Mouse (Mus musculus): ENCODE data around the gene Gm49661. TPM values are rescaled to one million over a fixed set of nuclear protein-coding genes. Genes with fewer than 3 reads are reported as not detected.

Gene Gm49661
- polyA plus RNA-seq, 1 experiment from 2014 or later: not detected

- H3K36me3 ChIP-seq: no peaks in the 10 kb centered on the region
- no peak overlapping the region for H3K4me3 ChIP-seq (replicated peaks)
- no peak overlapping the region for H3K4me2 ChIP-seq
- H3K27ac ChIP-seq (replicated peaks): no peak overlapping the region
- peaks cover 10% of the 10 kb centered on the region for H3K27me3 ChIP-seq (replicated peaks)
- ATAC-seq (ENCODE audit: low FRiP score): no peak
- peaks cover 71% of the 10 kb centered on the region for H3K4me1 ChIP-seq
- H3K9me3 ChIP-seq (replicated peaks): no peaks in the 10 kb centered on the region
- H3K9ac ChIP-seq (replicated peaks): no peak overlapping the region
- 83% methylated on average over 15 of the region's 15 CpGs for WGBS
These were observed 12.6 kb upstream of the Gm49661 start for GRCm38 (mm10) chr8:84981644-84982498.

DNA sequence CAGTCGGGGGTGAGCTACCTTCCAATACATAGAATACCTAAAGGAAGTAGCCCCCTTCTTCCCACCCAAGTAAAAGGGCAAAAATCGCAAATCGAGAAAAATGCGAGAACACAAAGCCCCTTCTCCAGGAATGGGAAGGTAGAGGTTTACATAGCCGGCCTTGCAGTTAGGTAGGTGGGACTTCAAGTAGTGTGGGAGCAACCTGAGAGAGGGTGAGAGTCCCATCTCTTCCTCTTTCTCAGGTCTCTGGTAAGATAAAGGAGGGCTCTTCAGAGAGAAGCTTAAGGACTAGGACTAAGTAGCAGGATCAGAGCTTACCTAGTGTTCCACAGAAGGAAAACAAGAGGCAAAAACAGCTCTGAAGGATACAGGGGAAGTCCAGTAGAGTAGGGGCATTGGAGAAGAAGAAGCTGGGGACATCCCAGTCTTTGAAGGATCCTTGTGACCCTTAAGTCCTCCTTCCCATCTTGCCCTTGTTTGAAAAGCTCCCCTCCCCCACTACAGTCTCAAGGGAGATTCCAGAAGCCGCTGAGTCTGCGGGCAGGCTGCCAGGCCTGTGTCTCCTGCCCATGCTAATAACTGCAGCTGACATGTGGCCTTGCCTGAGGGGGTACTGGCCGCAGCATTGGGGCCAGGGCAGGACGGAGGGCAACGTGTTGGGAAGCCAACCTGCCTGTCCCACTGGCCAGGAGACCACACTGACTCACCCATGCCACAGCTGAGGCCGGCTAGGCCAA, 11.6 kb upstream of the Gm49661 start:
- no peaks in the 10 kb centered on the region for H3K9me3 ChIP-seq (replicated peaks)
- WGBS: 31% methylated on average over 11 of the region's 11 CpGs
- H3K4me2 ChIP-seq: peak overlapping the region; percentile 99
- no peak overlapping the region for H3K9ac ChIP-seq (replicated peaks)
- no peaks in the 10 kb centered on the region for H3K36me3 ChIP-seq
- H3K27me3 ChIP-seq (replicated peaks): peaks cover 10% of the 10 kb centered on the region
- no peak overlapping the region for H3K4me3 ChIP-seq (replicated peaks)
- no peak for ATAC-seq (ENCODE audit: low FRiP score)
- H3K4me1 ChIP-seq: peaks cover 71% of the 10 kb centered on the region
- H3K27ac ChIP-seq (replicated peaks): peak overlapping the region; percentile 45; the same call in 1 of the 2 replicates

- H3K27ac ChIP-seq (replicated peaks): peak overlapping the region; percentile 65
- peaks cover 69% of the 10 kb centered on the region for H3K4me1 ChIP-seq
- 3% methylated on average over 40 of the region's 42 CpGs for WGBS
- H3K27me3 ChIP-seq (replicated peaks): peaks cover 10% of the 10 kb centered on the region
- H3K4me3 ChIP-seq (replicated peaks): peak overlapping the region; percentile 59
- peak overlapping the region; percentile 48 for H3K9ac ChIP-seq (replicated peaks)
- no peaks in the 10 kb centered on the region for H3K9me3 ChIP-seq (replicated peaks)
- peaks cover 5% of the 10 kb centered on the region for H3K36me3 ChIP-seq
- ATAC-seq (ENCODE audit: low FRiP score): peak; percentile 48
- H3K4me2 ChIP-seq: peak overlapping the region; percentile 99
These were observed 10.6 kb upstream of the Gm49661 start for GRCm38 (mm10) chr8:84979599-84980421.

- under 1% methylated on average over 62 of the region's 63 CpGs for WGBS
- H3K27ac ChIP-seq (replicated peaks): peak within 1 kb of the TSS; percentile 65
- H3K36me3 ChIP-seq: peaks cover 13% of the 10 kb centered on the region
- H3K4me2 ChIP-seq: peak within 1 kb of the TSS; percentile 99
- no peaks in the 10 kb centered on the region; the same call in none of the 2 replicates for H3K27me3 ChIP-seq (replicated peaks)
- ATAC-seq (ENCODE audit: low FRiP score): peak; percentile 56
- H3K4me1 ChIP-seq: peaks cover 68% of the 10 kb centered on the region
- peak within 1 kb of the TSS; percentile 59 for H3K4me3 ChIP-seq (replicated peaks)
- H3K9ac ChIP-seq (replicated peaks): peak within 1 kb of the TSS; percentile 55
- no peaks in the 10 kb centered on the region for H3K9me3 ChIP-seq (replicated peaks)
These were observed 9.2 kb upstream of the Gm49661 start, which contains the start of gene Junb for GRCm38 (mm10) chr8:84978248-84978940. Junb (minus strand) TSS chr8:84978718.

- no peak for ATAC-seq (ENCODE audit: low FRiP score)
- peaks cover 68% of the 10 kb centered on the region for H3K4me1 ChIP-seq
- H3K9ac ChIP-seq (replicated peaks): peak overlapping the region; percentile 55
- H3K27me3 ChIP-seq (replicated peaks): no peaks in the 10 kb centered on the region; the same call in none of the 2 replicates
- 1% methylated on average over 70 of the region's 70 CpGs for WGBS
- H3K4me3 ChIP-seq (replicated peaks): peak overlapping the region; percentile 59
- peaks cover 20% of the 10 kb centered on the region for H3K36me3 ChIP-seq
- H3K4me2 ChIP-seq: peak overlapping the region; percentile 99
- H3K9me3 ChIP-seq (replicated peaks): no peaks in the 10 kb centered on the region
- H3K27ac ChIP-seq (replicated peaks): peak overlapping the region; percentile 65
These were observed 8.4 kb upstream of the Gm49661 start for GRCm38 (mm10) chr8:84977435-84978247.

DNA sequence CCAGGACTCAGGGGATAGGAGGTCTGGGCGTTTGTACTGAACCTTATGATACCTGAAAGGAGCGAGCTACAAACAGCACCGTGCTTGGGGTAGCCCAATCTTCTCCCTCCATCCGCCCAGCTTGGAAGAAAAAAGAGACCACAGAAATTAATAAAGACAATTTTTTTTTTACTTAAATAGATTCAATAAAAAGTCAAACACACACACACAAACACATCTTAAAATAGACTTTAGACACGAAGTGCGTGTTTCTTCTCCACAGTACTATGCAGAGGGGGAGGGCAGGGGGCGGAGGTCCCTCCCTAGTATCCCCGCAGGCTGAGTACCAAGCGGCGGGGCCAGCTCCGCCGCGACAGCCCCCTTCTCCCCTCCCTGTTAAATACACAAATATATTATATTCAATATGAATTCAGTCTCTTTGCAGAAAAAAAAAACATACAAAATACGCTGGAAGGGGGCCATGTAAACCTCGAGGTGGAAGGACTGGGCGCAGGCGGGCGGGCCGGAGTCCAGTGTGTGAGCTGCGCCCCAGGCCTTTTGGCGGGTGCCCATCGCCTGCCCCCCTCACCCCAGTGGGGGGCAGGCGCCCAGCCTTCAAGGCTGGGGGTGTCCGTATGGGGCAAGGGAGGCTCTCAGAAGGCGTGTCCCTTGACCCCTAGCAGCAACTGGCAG, 7.7 kb upstream of the Gm49661 start:
- H3K9me3 ChIP-seq (replicated peaks): no peaks in the 10 kb centered on the region
- peak overlapping the region; percentile 55 for H3K9ac ChIP-seq (replicated peaks)
- peaks cover 26% of the 10 kb centered on the region for H3K36me3 ChIP-seq
- H3K27ac ChIP-seq (replicated peaks): peak overlapping the region; percentile 46; the same call in 1 of the 2 replicates
- WGBS: 2% methylated on average over 25 of the region's 25 CpGs
- no peak for ATAC-seq (ENCODE audit: low FRiP score)
- H3K4me2 ChIP-seq: peak overlapping the region; percentile 99
- no peaks in the 10 kb centered on the region; the same call in 1 of the 2 replicates for H3K27me3 ChIP-seq (replicated peaks)
- H3K4me1 ChIP-seq: peaks cover 68% of the 10 kb centered on the region
- H3K4me3 ChIP-seq (replicated peaks): peak overlapping the region; percentile 59

DNA sequence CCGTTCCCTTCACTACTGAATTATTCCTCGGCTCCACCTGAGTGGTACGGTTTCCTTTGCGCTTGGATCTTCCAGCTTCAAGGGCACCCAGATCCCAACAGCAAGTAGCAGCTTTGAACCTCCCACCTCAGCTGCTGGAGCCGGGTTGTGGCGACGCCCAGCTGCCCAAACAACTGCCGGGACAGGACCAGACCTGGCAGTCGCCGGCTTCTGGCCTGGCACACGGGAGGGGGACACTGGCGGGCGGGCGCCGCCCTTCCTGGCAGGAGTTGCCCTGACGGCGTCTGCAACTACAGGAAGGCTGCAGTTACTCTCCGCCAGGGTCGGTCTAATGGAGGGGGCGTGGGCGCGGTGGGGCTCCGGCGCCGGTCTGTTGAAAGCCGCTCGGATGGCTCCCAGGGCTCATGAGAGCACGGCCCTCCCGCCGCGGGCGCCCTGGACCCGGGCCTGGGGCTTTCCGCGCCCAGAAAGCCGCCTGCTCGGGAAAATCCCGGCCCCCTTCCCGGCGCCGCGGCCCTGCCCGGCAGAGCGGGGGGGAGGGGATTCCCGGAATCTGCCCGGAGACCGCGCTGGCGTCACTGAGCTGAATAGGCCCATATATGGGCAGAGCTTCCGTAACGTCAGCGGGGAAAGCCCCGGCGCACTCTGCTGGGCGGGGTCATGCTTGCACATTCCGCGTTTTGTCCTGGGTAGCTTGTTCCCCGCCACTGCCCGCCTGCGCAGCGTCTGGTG, 7.0 kb upstream of the Gm49661 start:
- WGBS: 1% methylated on average over 56 of the region's 61 CpGs
- peaks cover 33% of the 10 kb centered on the region for H3K36me3 ChIP-seq
- peak overlapping the region; percentile 99 for H3K4me2 ChIP-seq
- H3K4me1 ChIP-seq: peaks cover 73% of the 10 kb centered on the region
- no peaks in the 10 kb centered on the region for H3K9me3 ChIP-seq (replicated peaks)
- peak; percentile 76 for ATAC-seq (ENCODE audit: low FRiP score)
- peak overlapping the region; percentile 46 for H3K27ac ChIP-seq (replicated peaks)
- H3K27me3 ChIP-seq (replicated peaks): no peaks in the 10 kb centered on the region; the same call in 1 of the 2 replicates
- H3K9ac ChIP-seq (replicated peaks): peak overlapping the region; percentile 55
- peak overlapping the region; percentile 59 for H3K4me3 ChIP-seq (replicated peaks)

DNA sequence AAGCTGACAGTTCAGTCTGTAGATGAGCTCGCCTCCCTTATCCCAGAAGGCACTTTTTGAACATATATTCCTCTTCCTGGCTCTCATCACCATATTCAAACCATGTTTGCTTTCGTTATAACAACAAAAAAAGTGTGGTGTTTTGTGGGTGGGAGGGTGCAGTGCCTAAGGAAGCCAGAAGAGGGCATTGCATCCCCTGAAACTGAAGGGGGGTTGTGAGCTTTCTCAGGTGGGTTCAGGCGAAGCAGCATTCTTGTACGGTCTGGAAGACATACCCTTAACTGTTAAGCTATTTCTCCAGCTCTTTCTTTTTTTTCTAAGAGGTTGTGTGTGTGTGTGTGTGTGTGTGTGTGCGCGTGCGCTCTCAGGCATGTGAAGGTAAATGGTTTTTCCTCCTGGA, 6.2 kb upstream of the Gm49661 start:
- WGBS: 38% methylated on average over 7 of the region's 7 CpGs
- Histone ChIP-seq H3K27me3 (replicated peaks) (no peaks in the 10 kb centered on the region), H3K27ac (replicated peaks) (no peak overlapping the region), H3K4me3 (replicated peaks) (peak overlapping the region; percentile 59; the same call in 1 of the 2 replicates), H3K9me3 (replicated peaks) (no peaks in the 10 kb centered on the region), H3K4me2 (peak overlapping the region; percentile 99), H3K4me1 (peaks cover 74% of the 10 kb centered on the region), H3K36me3 (peaks cover 39% of the 10 kb centered on the region), H3K9ac (replicated peaks) (no peak overlapping the region)
- ATAC-seq (ENCODE audit: low FRiP score): no peak

GRCm38 (mm10) chr8:84974543-84975142, 5.4 kb upstream of the Gm49661 start:
- no peak overlapping the region for H3K4me3 ChIP-seq (replicated peaks)

More at GRCm38 (mm10) chr8:84974543-84975142, 5.4 kb upstream of the Gm49661 start:
- Histone ChIP-seq H3K9ac (replicated peaks) (no peak overlapping the region), H3K4me1 (peaks cover 69% of the 10 kb centered on the region), H3K27ac (replicated peaks) (no peak overlapping the region), H3K27me3 (replicated peaks) (no peaks in the 10 kb centered on the region), H3K4me2 (no peak overlapping the region), H3K9me3 (replicated peaks) (no peaks in the 10 kb centered on the region), H3K36me3 (peaks cover 39% of the 10 kb centered on the region)
- 80% methylated on average over 8 of the region's 8 CpGs for WGBS
- ATAC-seq (ENCODE audit: low FRiP score): no peak
